Comparison of ENCODE assay signal across 8 mouse cellular contexts in genomic region chr19:40661108-40661507, GRCm38 (mm10). TPM values are rescaled to one million over a fixed set of nuclear protein-coding genes. Genes with fewer than 3 reads are reported as not detected.
DNase-seq lines count a peak whose midpoint lies in the region; ATAC-seq and TF ChIP-seq lines count a peak whose summit lies in the region.

No protein-coding gene starts in this region.

- H3K9me3 ChIP-seq in limb, embryonic 15.5 days, result no peaks in the 10 kb centered on the region
- no peaks in the 10 kb centered on the region for H3K9me3 ChIP-seq in midbrain, postnatal 0 days (ENCODE audit: low read length)

- ATAC-seq in limb, embryonic 15.5 days (ENCODE audit: insufficient number of reproducible peaks, low FRiP score, low TSS enrichment, low read depth), result no peak
- ATAC-seq in midbrain, postnatal 0 days (ENCODE audit: low FRiP score), result no peak

- peak overlapping the region; percentile 84 for H3K27ac ChIP-seq in left cerebral cortex, adult 2 months
- no peak overlapping the region for H3K27ac ChIP-seq in limb, embryonic 15.5 days
- no peak overlapping the region for H3K27ac ChIP-seq in midbrain, postnatal 0 days (ENCODE audit: low read depth, low read length)

- H3K9ac ChIP-seq in limb, embryonic 15.5 days, result no peak overlapping the region
- H3K9ac ChIP-seq in midbrain, postnatal 0 days (replicated peaks; ENCODE audit: low read length, poor library complexity, severe bottlenecking), result no peak overlapping the region

- peak overlapping the region; percentile 44 for H3K4me3 ChIP-seq in left cerebral cortex, adult 2 months
- 0 out of 2 replicates have a peak overlapping the region, but pooled peaks have one; percentile 29 for H3K4me3 ChIP-seq in limb, embryonic 15.5 days
- H3K4me3 ChIP-seq in midbrain, postnatal 0 days (ENCODE audit: low read depth, low read length), result peak overlapping the region; percentile 33; the same call in 1 of the 2 replicates

- H3K4me1 ChIP-seq in limb, embryonic 15.5 days, result peaks cover 17% of the 10 kb centered on the region
- H3K4me1 ChIP-seq in midbrain, postnatal 0 days (ENCODE audit: insufficient read depth, low read length), result peaks cover 3% of the 10 kb centered on the region; the same call in 1 of the 2 replicates

- no peaks in the 10 kb centered on the region for H3K36me3 ChIP-seq in limb, embryonic 15.5 days
- no peaks in the 10 kb centered on the region for H3K36me3 ChIP-seq in midbrain, postnatal 0 days (ENCODE audit: insufficient read depth, low read length)

- DNase-seq in left cerebral cortex, adult 2 months (ENCODE audit: extremely low spot score in 1 of 2, low spot score in 2 of 2), result no peak
- no peak for DNase-seq in left cerebral cortex, adult 18-20 months (ENCODE audit: low spot score in 2 of 2)
- peak; percentile 50 to 55 for DNase-seq in heart, adult 9 months (ENCODE audit: low spot score in 2 of 2)
- DNase-seq in midbrain, postnatal 0 days (ENCODE audit: low spot score), result no peak
- no peak for DNase-seq in embryo, embryonic 9.5 days (ENCODE audit: extremely low spot score)
- DNase-seq in left cerebral cortex, postnatal 4 days, result no peak
- no peak for DNase-seq in urinary bladder, postnatal 36 days (ENCODE audit: low spot score in 2 of 2)

- TF ChIP-seq CTCF in left cerebral cortex, adult 2 months (IDR thresholded peaks at IDR 0.05), result no peak
- TF ChIP-seq CTCF in midbrain, postnatal 0 days (IDR thresholded peaks at IDR 0.05), result no peak

- WGBS in limb, embryonic 15.5 days, result 79% methylated on average over 2 of the region's 2 CpGs
- 82% methylated on average over 2 of the region's 2 CpGs for WGBS in midbrain, postnatal 0 days

- intact Hi-C loops in left cerebral cortex, adult 2 months (cut with DNase I), result no loop called here
- intact Hi-C loops in left cerebral cortex, postnatal 4 days (cut with DNase I), result no loop called here

- H3K27me3 ChIP-seq in limb, embryonic 15.5 days, result peaks cover 7% of the 10 kb centered on the region; the same call in 1 of the 2 replicates
- no peaks in the 10 kb centered on the region for H3K27me3 ChIP-seq in midbrain, postnatal 0 days (ENCODE audit: insufficient read depth, low read length)

- H3K4me2 ChIP-seq in limb, embryonic 15.5 days, result peak overlapping the region; percentile 50; the same call in 1 of the 2 replicates
- peak overlapping the region; percentile 49 for H3K4me2 ChIP-seq in midbrain, postnatal 0 days (ENCODE audit: low read depth, low read length, poor library complexity, severe bottlenecking)

RNA-seq across cellular contexts. Expression of gene Entpd1, which starts 48.9 kb away (rescaled TPM):
- 10 to 100 TPM; 14.1 to 18.4 TPM for total RNA-seq in left cerebral cortex, adult 2 months (2021)
- total RNA-seq in left cerebral cortex, adult 18-20 months (2021), result 10 to 100 TPM; 18.2 to 18.9 TPM
- polyA plus RNA-seq in limb, embryonic 15.5 days (2015; fragmentation: Nextera tagmentation; extraction: Ambion mirVana), result 11.2 and 13.2 TPM in 2 replicates
- 9.6 and 13.3 TPM in 2 replicates for total RNA-seq in midbrain, postnatal 0 days (2014; rRNA removed)
- polyA plus RNA-seq in midbrain, postnatal 0 days (2015; fragmentation: Nextera tagmentation; extraction: Ambion mirVana), result 6.9 and 7.3 TPM in 2 replicates
- total RNA-seq in left cerebral cortex, postnatal 4 days (2021), result 10 to 100 TPM; 11.3 to 12.3 TPM

RNA-seq across cellular contexts. Expression of gene Tctn3, which starts 49.1 kb away (rescaled TPM):
- 10 to 100 TPM; 20.7 to 22.4 TPM for total RNA-seq in left cerebral cortex, adult 2 months (2021)
- 10 to 100 TPM; 19.5 to 21.6 TPM for total RNA-seq in left cerebral cortex, adult 18-20 months (2021)
- polyA plus RNA-seq in limb, embryonic 15.5 days (2015; fragmentation: Nextera tagmentation; extraction: Ambion mirVana), result 12.5 and 13.9 TPM in 2 replicates
- 28.7 and 35.5 TPM in 2 replicates for total RNA-seq in midbrain, postnatal 0 days (2014; rRNA removed)
- polyA plus RNA-seq in midbrain, postnatal 0 days (2015; fragmentation: Nextera tagmentation; extraction: Ambion mirVana), result 15.9 and 16.0 TPM in 2 replicates
- 10 to 100 TPM; 21.9 to 22.2 TPM for total RNA-seq in left cerebral cortex, postnatal 4 days (2021)

Comparison
In these comparisons a context has a peak if more than half of its experiments do, and no peak if none do; other contexts are left out.
1. DNase-seq: peak in heart, adult 9 months (2 of 2); none in left cerebral cortex, adult 2 months (0 of 2), left cerebral cortex, adult 18-20 months (0 of 2), midbrain, postnatal 0 days (single experiment), embryo, embryonic 9.5 days (single experiment), left cerebral cortex, postnatal 4 days (single experiment) and urinary bladder, postnatal 36 days (0 of 2).
2. Peak in every context shown above with its lines, with median percentiles within 50 percentile points of each other: H3K4me3 ChIP-seq.